Comparison of ENCODE assay signal across 21 mouse cellular contexts in the genomic region with DNA sequence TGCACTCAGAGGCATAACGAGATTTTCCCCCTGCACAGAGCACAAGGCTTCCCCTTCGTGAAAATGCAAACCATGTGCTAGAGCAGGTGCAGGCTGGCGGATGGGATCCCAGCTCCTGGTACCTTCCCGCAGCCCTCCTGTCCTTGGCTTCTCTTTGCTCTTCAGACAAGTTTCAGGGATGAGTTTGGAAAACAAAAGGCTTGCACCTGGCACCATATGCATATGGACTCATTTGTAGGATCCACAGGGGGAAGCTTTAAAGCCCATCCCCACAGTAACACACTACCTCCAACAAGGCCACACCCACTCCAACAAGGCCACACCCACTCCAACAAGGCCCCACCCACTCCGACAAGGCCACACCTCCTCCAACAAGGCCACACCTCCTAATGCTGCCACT.
"Had no signal": no experiment of that assay in that cellular context is flagged by ENCODE, and none has a peak within 500 bp of the region (broad histone marks: within the 10 kb centered on the region; RNA-seq: fewer than 3 reads in every experiment).

No protein-coding gene starts in this region.

- H3K4me1 ChIP-seq: hindbrain, embryonic 13.5 days; hindbrain, embryonic 15.5 days; kidney, embryonic 15.5 days; limb, embryonic 13.5 days; limb, embryonic 15.5 days; liver, embryonic 12.5 days had no signal

- H3K4me3 ChIP-seq: heart, adult 2 months; heart, embryonic 12.5 days; hindbrain, embryonic 13.5 days; hindbrain, embryonic 15.5 days; kidney, embryonic 15.5 days; limb, embryonic 13.5 days; limb, embryonic 15.5 days; liver, embryonic 12.5 days had no signal

- H3K9ac ChIP-seq: heart, embryonic 12.5 days; hindbrain, embryonic 13.5 days; hindbrain, embryonic 15.5 days; kidney, embryonic 15.5 days; limb, embryonic 13.5 days; limb, embryonic 15.5 days; liver, embryonic 12.5 days; liver, embryonic 14.5 days had no signal

- H3K27ac ChIP-seq: heart, adult 2 months; hindbrain, embryonic 13.5 days; hindbrain, embryonic 15.5 days; hindbrain, postnatal 0 days; kidney, embryonic 15.5 days; kidney, postnatal 0 days; limb, embryonic 13.5 days; limb, embryonic 15.5 days; liver, embryonic 12.5 days; liver, embryonic 14.5 days had no signal

- DNase-seq: gastrocnemius, postnatal 14 days; gastrocnemius, postnatal 36 days; heart, adult 11 months; heart, adult 2 months; heart, postnatal 10 days; kidney, adult 11 months; kidney, adult 2 months; kidney, adult 9 months; kidney, postnatal 14 days; kidney, postnatal 36 days; left cerebral cortex, postnatal 4 days had no signal

- H3K9me3 ChIP-seq: heart, embryonic 12.5 days; hindbrain, embryonic 13.5 days; hindbrain, embryonic 15.5 days; kidney, embryonic 15.5 days; limb, embryonic 13.5 days; limb, embryonic 15.5 days; liver, embryonic 12.5 days had no signal

- H3K36me3 ChIP-seq: heart, embryonic 12.5 days; hindbrain, embryonic 13.5 days; hindbrain, embryonic 15.5 days; kidney, embryonic 15.5 days; limb, embryonic 13.5 days; limb, embryonic 15.5 days; liver, embryonic 12.5 days had no signal
